Mouse (Mus musculus): Measurements from ENCODE around the gene Lhx8. TPM values are rescaled to one million over a fixed set of nuclear protein-coding genes. Genes with fewer than 3 reads are reported as not detected.

Gene Lhx8
- polyA plus RNA-seq, 1 experiment from 2014 or later = 0.38 TPM

- ATAC-seq (ENCODE audit: insufficient number of reproducible peaks, insufficient read depth, low FRiP score, low read depth) = no peak
- peaks cover 4% of the 10 kb centered on the region; the same call in 1 of the 2 replicates for H3K27me3 ChIP-seq (ENCODE audit: control insufficient read depth, insufficient read depth, low read length)
- H3K36me3 ChIP-seq (ENCODE audit: control insufficient read depth, insufficient read depth, low read length) = no peaks in the 10 kb centered on the region
- no peak overlapping the region for H3K4me3 ChIP-seq (ENCODE audit: control insufficient read depth in 1 of 2, insufficient read depth in 1 of 2, low read depth in 1 of 2, low read length in 2 of 2)
- no peak overlapping the region for H3K9ac ChIP-seq (ENCODE audit: low read length)
- no peak overlapping the region for H3K4me2 ChIP-seq (ENCODE audit: low read length)
- 63% methylated on average over 9 of the region's 9 CpGs for WGBS
- no peak overlapping the region for H3K27ac ChIP-seq (replicated peaks in 1 of 2; ENCODE audit: control insufficient read depth in 1 of 2, insufficient read depth in 1 of 2, low read depth in 2 of 2, low read length in 2 of 2)
- H3K9me3 ChIP-seq (ENCODE audit: control insufficient read depth, low read length) = no peaks in the 10 kb centered on the region
- H3K4me1 ChIP-seq (ENCODE audit: control insufficient read depth in 2 of 2, insufficient read depth in 2 of 2, low read length in 2 of 2) = no peaks in the 10 kb centered on the region; a peak in 1 of 4 replicates
Measured at GRCm38 (mm10) chr3:154293839-154294490, 36.5 kb downstream of the Lhx8 start.

GRCm38 (mm10) chr3:154292126-154292525, 38.3 kb downstream of the Lhx8 start:
- Histone ChIP-seq H3K9ac (ENCODE audit: low read length) (no peak overlapping the region), H3K36me3 (ENCODE audit: control insufficient read depth, insufficient read depth, low read length) (no peaks in the 10 kb centered on the region), H3K27me3 (ENCODE audit: control insufficient read depth, insufficient read depth, low read length) (peaks cover 4% of the 10 kb centered on the region; the same call in 1 of the 2 replicates), H3K27ac (replicated peaks in 1 of 2; ENCODE audit: control insufficient read depth in 1 of 2, insufficient read depth in 1 of 2, low read depth in 2 of 2, low read length in 2 of 2) (no peak overlapping the region), H3K4me2 (ENCODE audit: low read length) (no peak overlapping the region), H3K9me3 (ENCODE audit: control insufficient read depth, low read length) (no peaks in the 10 kb centered on the region), H3K4me3 (ENCODE audit: control insufficient read depth in 1 of 2, insufficient read depth in 1 of 2, low read depth in 1 of 2, low read length in 2 of 2) (no peak overlapping the region), H3K4me1 (ENCODE audit: control insufficient read depth in 2 of 2, insufficient read depth in 2 of 2, low read length in 2 of 2) (0 out of 4 replicates have a peak, but pooled peaks cover 0 to 3% of the 10 kb centered on the region in 2 experiments)
- WGBS = 60% methylated on average over 5 of the region's 5 CpGs
- no peak for ATAC-seq (ENCODE audit: insufficient number of reproducible peaks, insufficient read depth, low FRiP score, low read depth)

- Histone ChIP-seq H3K27ac (replicated peaks in 1 of 2; ENCODE audit: control insufficient read depth in 1 of 2, insufficient read depth in 1 of 2, low read depth in 2 of 2, low read length in 2 of 2) (no peak overlapping the region), H3K27me3 (ENCODE audit: control insufficient read depth, insufficient read depth, low read length) (peaks cover 4% of the 10 kb centered on the region; the same call in 1 of the 2 replicates), H3K4me2 (ENCODE audit: low read length) (no peak overlapping the region), H3K36me3 (ENCODE audit: control insufficient read depth, insufficient read depth, low read length) (no peaks in the 10 kb centered on the region), H3K9me3 (ENCODE audit: control insufficient read depth, low read length) (no peaks in the 10 kb centered on the region), H3K9ac (ENCODE audit: low read length) (no peak overlapping the region), H3K4me3 (ENCODE audit: control insufficient read depth in 1 of 2, insufficient read depth in 1 of 2, low read depth in 1 of 2, low read length in 2 of 2) (no peak overlapping the region), H3K4me1 (ENCODE audit: control insufficient read depth in 2 of 2, insufficient read depth in 2 of 2, low read length in 2 of 2) (0 out of 4 replicates have a peak, but pooled peaks cover 0 to 3% of the 10 kb centered on the region in 2 experiments)
- WGBS = 74% methylated on average over 2 of the region's 2 CpGs
- no peak for ATAC-seq (ENCODE audit: insufficient number of reproducible peaks, insufficient read depth, low FRiP score, low read depth)
Measured at GRCm38 (mm10) chr3:154290351-154290750, 40.1 kb downstream of the Lhx8 start.

- H3K36me3 ChIP-seq (ENCODE audit: control insufficient read depth, insufficient read depth, low read length) = no peaks in the 10 kb centered on the region
- no peak overlapping the region for H3K9ac ChIP-seq (ENCODE audit: low read length)
- no peaks in the 10 kb centered on the region for H3K9me3 ChIP-seq (ENCODE audit: control insufficient read depth, low read length)
- H3K4me1 ChIP-seq (ENCODE audit: control insufficient read depth in 2 of 2, insufficient read depth in 2 of 2, low read length in 2 of 2) = 0 out of 4 replicates have a peak, but pooled peaks cover 0 to 3% of the 10 kb centered on the region in 2 experiments
- H3K4me2 ChIP-seq (ENCODE audit: low read length) = no peak overlapping the region
- no peak for ATAC-seq (ENCODE audit: insufficient number of reproducible peaks, insufficient read depth, low FRiP score, low read depth)
- H3K27me3 ChIP-seq (ENCODE audit: control insufficient read depth, insufficient read depth, low read length) = no peaks in the 10 kb centered on the region; the same call in 1 of the 2 replicates
- H3K4me3 ChIP-seq (ENCODE audit: control insufficient read depth in 1 of 2, insufficient read depth in 1 of 2, low read depth in 1 of 2, low read length in 2 of 2) = no peak overlapping the region
- no peak overlapping the region for H3K27ac ChIP-seq (replicated peaks in 1 of 2; ENCODE audit: control insufficient read depth in 1 of 2, insufficient read depth in 1 of 2, low read depth in 2 of 2, low read length in 2 of 2)
- 87% methylated on average over 4 of the region's 4 CpGs for WGBS
Measured at GRCm38 (mm10) chr3:154288429-154289069, 41.9 kb downstream of the Lhx8 start.

GRCm38 (mm10) chr3:154287217-154287616, 43.2 kb downstream of the Lhx8 start:
- no peaks in the 10 kb centered on the region for H3K27me3 ChIP-seq (ENCODE audit: control insufficient read depth, insufficient read depth, low read length)
- H3K9me3 ChIP-seq (ENCODE audit: control insufficient read depth, low read length) = no peaks in the 10 kb centered on the region
- no peak overlapping the region for H3K27ac ChIP-seq (replicated peaks in 1 of 2; ENCODE audit: control insufficient read depth in 1 of 2, insufficient read depth in 1 of 2, low read depth in 2 of 2, low read length in 2 of 2)
- no peak overlapping the region for H3K9ac ChIP-seq (ENCODE audit: low read length)
- 52% methylated on average over 2 of the region's 2 CpGs for WGBS
- H3K4me3 ChIP-seq (ENCODE audit: control insufficient read depth in 1 of 2, insufficient read depth in 1 of 2, low read depth in 1 of 2, low read length in 2 of 2) = no peak overlapping the region
- no peak for ATAC-seq (ENCODE audit: insufficient number of reproducible peaks, insufficient read depth, low FRiP score, low read depth)
- H3K36me3 ChIP-seq (ENCODE audit: control insufficient read depth, insufficient read depth, low read length) = no peaks in the 10 kb centered on the region
- H3K4me1 ChIP-seq (ENCODE audit: control insufficient read depth in 2 of 2, insufficient read depth in 2 of 2, low read length in 2 of 2) = 0 out of 4 replicates have a peak, but pooled peaks cover 0 to 3% of the 10 kb centered on the region in 2 experiments
- no peak overlapping the region for H3K4me2 ChIP-seq (ENCODE audit: low read length)

GRCm38 (mm10) chr3:154285351-154285750, 45.1 kb downstream of the Lhx8 start:
- no peaks in the 10 kb centered on the region for H3K27me3 ChIP-seq (ENCODE audit: control insufficient read depth, insufficient read depth, low read length)
- no peak overlapping the region for H3K4me2 ChIP-seq (ENCODE audit: low read length)
- no peaks in the 10 kb centered on the region for H3K36me3 ChIP-seq (ENCODE audit: control insufficient read depth, insufficient read depth, low read length)
- H3K4me3 ChIP-seq (ENCODE audit: control insufficient read depth in 1 of 2, insufficient read depth in 1 of 2, low read depth in 1 of 2, low read length in 2 of 2) = no peak overlapping the region
- WGBS = 59% methylated on average over 4 of the region's 4 CpGs
- no peak overlapping the region for H3K9ac ChIP-seq (ENCODE audit: low read length)
- no peak for ATAC-seq (ENCODE audit: insufficient number of reproducible peaks, insufficient read depth, low FRiP score, low read depth)
- H3K9me3 ChIP-seq (ENCODE audit: control insufficient read depth, low read length) = no peaks in the 10 kb centered on the region
- 0 out of 4 replicates have a peak, but pooled peaks cover 0 to 3% of the 10 kb centered on the region in 2 experiments for H3K4me1 ChIP-seq (ENCODE audit: control insufficient read depth in 2 of 2, insufficient read depth in 2 of 2, low read length in 2 of 2)
- no peak overlapping the region for H3K27ac ChIP-seq (replicated peaks in 1 of 2; ENCODE audit: control insufficient read depth in 1 of 2, insufficient read depth in 1 of 2, low read depth in 2 of 2, low read length in 2 of 2)

GRCm38 (mm10) chr3:154284260-154284659, 46.2 kb downstream of the Lhx8 start:
- Histone ChIP-seq H3K9me3 (ENCODE audit: control insufficient read depth, low read length) (no peaks in the 10 kb centered on the region), H3K36me3 (ENCODE audit: control insufficient read depth, insufficient read depth, low read length) (no peaks in the 10 kb centered on the region), H3K4me3 (ENCODE audit: control insufficient read depth in 1 of 2, insufficient read depth in 1 of 2, low read depth in 1 of 2, low read length in 2 of 2) (no peak overlapping the region), H3K4me1 (ENCODE audit: control insufficient read depth in 2 of 2, insufficient read depth in 2 of 2, low read length in 2 of 2) (0 out of 4 replicates have a peak, but pooled peaks cover 0 to 3% of the 10 kb centered on the region in 2 experiments), H3K27ac (replicated peaks in 1 of 2; ENCODE audit: control insufficient read depth in 1 of 2, insufficient read depth in 1 of 2, low read depth in 2 of 2, low read length in 2 of 2) (no peak overlapping the region), H3K4me2 (ENCODE audit: low read length) (no peak overlapping the region), H3K27me3 (ENCODE audit: control insufficient read depth, insufficient read depth, low read length) (peaks cover 3% of the 10 kb centered on the region), H3K9ac (ENCODE audit: low read length) (no peak overlapping the region)
- ATAC-seq (ENCODE audit: insufficient number of reproducible peaks, insufficient read depth, low FRiP score, low read depth) = no peak
- WGBS = 14% methylated on average over 3 of the region's 3 CpGs

All from heart, embryonic 14.5 days (tissue).